Mouse (Mus musculus) embryonic facial prominence, embryonic 13.5 days (tissue): ENCODE results near the gene Gm49384. TPM values are rescaled to one million over a fixed set of nuclear protein-coding genes. Genes with fewer than 3 reads are reported as not detected.

Source experiments
- ATAC-seq: fragments of 200-750 bp; cut with Nextera tagmentation; 2 replicates; pipeline ENCODE4 v1.8.0; 2017; ENCODE audit warnings: low read depth; ENCODE audit not compliant: insufficient number of reproducible peaks, insufficient read depth, low FRiP score, low TSS enrichment
- H3K27ac ChIP-seq: fragments of 300-500 bp; sonication (generic); 2 replicates; pipeline ENCODE4 v1.5.1; 2015; ENCODE audit warnings: moderate library complexity, mild to moderate bottlenecking, inconsistent platforms
- H3K27me3 ChIP-seq: fragments of 300-500 bp; sonication (generic); 2 replicates; pipeline ENCODE4 v1.6.1; 2015; ENCODE audit warnings: mild to moderate bottlenecking, inconsistent platforms
- H3K36me3 ChIP-seq: fragments of 300-500 bp; sonication (generic); 2 replicates; pipeline ENCODE4 v1.6.1; 2015; ENCODE audit warnings: mild to moderate bottlenecking, inconsistent platforms
- H3K4me1 ChIP-seq: fragments of 300-500 bp; sonication (generic); 2 replicates; pipeline ENCODE4 v1.6.1; 2015; ENCODE audit warnings: inconsistent platforms
- H3K4me2 ChIP-seq: fragments of 300-500 bp; sonication (generic); 2 replicates; pipeline ENCODE4 v1.6.1; 2015; ENCODE audit warnings: moderate library complexity, mild to moderate bottlenecking, inconsistent platforms
- H3K4me3 ChIP-seq: fragments of 300-500 bp; sonication (generic); 2 replicates; pipeline ENCODE4 v1.5.1; 2015; ENCODE audit warnings: mild to moderate bottlenecking, inconsistent platforms
- H3K9ac ChIP-seq: fragments of 300-500 bp; sonication (generic); 2 replicates; pipeline ENCODE4 v1.6.1; 2015; ENCODE audit warnings: mild to moderate bottlenecking, inconsistent platforms
- H3K9me3 ChIP-seq: fragments of 300-500 bp; sonication (generic); 2 replicates; pipeline ENCODE4 v1.6.1; 2016; ENCODE audit warnings: inconsistent platforms
- WGBS: fragments of 180-500 bp; shearing (Covaris S2); methylation state at CpG from one replicate; pipeline ENCODE4 v1.1.7; 2015; ENCODE audit warnings: mixed read lengths; 5-methylcytosine and 5-hydroxymethylcytosine counted together
- polyA plus RNA-seq: library from polyadenylated mRNA; unstranded; fragments of >200 nt; fragmentation: Nextera tagmentation; extraction: Ambion mirVana; gene quantifications from 2 replicates; pipeline ENCODE4 v1.2.1, GENCODE M21; 2015

Gm49384 gene
- polyA plus RNA-seq, 1 experiment from 2014 or later: 33.9 TPM

GRCm38 (mm10) chr12:69198164-69198535 is 5.9 kb downstream of the Gm49384 start, which contains the start of gene Dnaaf2:
Gene Dnaaf2 (minus strand): TSS chr12:69198429.
- Histone ChIP-seq H3K27ac (peak within 1 kb of the TSS; percentile 93), H3K27me3 (no peaks in the 10 kb centered on the region), H3K4me2 (peak within 1 kb of the TSS; percentile 95), H3K9ac (peak within 1 kb of the TSS; percentile 93), H3K4me3 (peak within 1 kb of the TSS; percentile 96), H3K4me1 (peaks cover 22% of the 10 kb centered on the region), H3K36me3 (peaks cover 24% of the 10 kb centered on the region), H3K9me3 (no peaks in the 10 kb centered on the region)
- peak; percentile 24 for ATAC-seq
- WGBS: under 1% methylated on average over 18 of the region's 18 CpGs

- Histone ChIP-seq H3K9me3 (no peaks in the 10 kb centered on the region), H3K4me3 (peak overlapping the region; percentile 96), H3K36me3 (peaks cover 22% of the 10 kb centered on the region), H3K27ac (peak overlapping the region; percentile 93), H3K9ac (peak overlapping the region; percentile 93), H3K4me1 (peaks cover 22% of the 10 kb centered on the region), H3K4me2 (peak overlapping the region; percentile 95), H3K27me3 (no peaks in the 10 kb centered on the region)
- WGBS: under 1% methylated on average over 94 of the region's 94 CpGs
- peak; percentile 68 for ATAC-seq
Observed at GRCm38 (mm10) chr12:69197378-69198163, 6.5 kb downstream of the Gm49384 start.

- ATAC-seq: peak; percentile 82
- H3K4me3 ChIP-seq: peak within 1 kb of the TSS; percentile 96
- H3K9me3 ChIP-seq: no peaks in the 10 kb centered on the region
- peaks cover 21% of the 10 kb centered on the region for H3K36me3 ChIP-seq
- peak within 1 kb of the TSS; percentile 93 for H3K9ac ChIP-seq
- H3K4me2 ChIP-seq: peak within 1 kb of the TSS; percentile 95
- H3K4me1 ChIP-seq: peaks cover 22% of the 10 kb centered on the region
- H3K27me3 ChIP-seq: no peaks in the 10 kb centered on the region
- WGBS: under 1% methylated on average over 75 of the region's 75 CpGs
- H3K27ac ChIP-seq: peak within 1 kb of the TSS; percentile 93
Observed at GRCm38 (mm10) chr12:69196444-69197377, 7.4 kb downstream of the Gm49384 start, which contains the start of gene Gm49383. Gene Gm49383 (minus strand): TSS chr12:69197104.

- no peak overlapping the region for H3K4me3 ChIP-seq
- ATAC-seq: no peak
- no peak overlapping the region for H3K4me2 ChIP-seq
- H3K27ac ChIP-seq: no peak overlapping the region
- H3K9ac ChIP-seq: no peak overlapping the region
- peaks cover 10% of the 10 kb centered on the region for H3K4me1 ChIP-seq
- no peaks in the 10 kb centered on the region for H3K9me3 ChIP-seq
- peaks cover 35% of the 10 kb centered on the region for H3K36me3 ChIP-seq
- H3K27me3 ChIP-seq: no peaks in the 10 kb centered on the region
- WGBS: 94% methylated on average over 2 of the region's 2 CpGs
Observed at GRCm38 (mm10) chr12:69192637-69193036, 11.4 kb downstream of the Gm49384 start.

GRCm38 (mm10) chr12:69191396-69191795 is 12.7 kb downstream of the Gm49384 start:
- Histone ChIP-seq H3K27me3 (no peaks in the 10 kb centered on the region), H3K9me3 (no peaks in the 10 kb centered on the region), H3K4me1 (peaks cover 18% of the 10 kb centered on the region), H3K9ac (no peak overlapping the region), H3K4me3 (no peak overlapping the region), H3K4me2 (no peak overlapping the region), H3K27ac (no peak overlapping the region), H3K36me3 (peaks cover 39% of the 10 kb centered on the region)
- ATAC-seq: no peak
- 91% methylated on average over 5 of the region's 5 CpGs for WGBS

- peaks cover 14% of the 10 kb centered on the region for H3K4me1 ChIP-seq
- H3K36me3 ChIP-seq: peaks cover 39% of the 10 kb centered on the region
- H3K27ac ChIP-seq: no peak overlapping the region
- H3K9me3 ChIP-seq: no peaks in the 10 kb centered on the region
- WGBS: 95% methylated on average over 1 of the region's 1 CpGs
- H3K27me3 ChIP-seq: no peaks in the 10 kb centered on the region
- no peak overlapping the region for H3K4me2 ChIP-seq
- H3K4me3 ChIP-seq: no peak overlapping the region
- no peak for ATAC-seq
- H3K9ac ChIP-seq: no peak overlapping the region
Observed at GRCm38 (mm10) chr12:69190522-69190921, 13.5 kb downstream of the Gm49384 start.

- no peaks in the 10 kb centered on the region for H3K9me3 ChIP-seq
- no peak overlapping the region for H3K4me3 ChIP-seq
- no peaks in the 10 kb centered on the region for H3K27me3 ChIP-seq
- H3K4me2 ChIP-seq: no peak overlapping the region
- peaks cover 39% of the 10 kb centered on the region for H3K36me3 ChIP-seq
- no peak overlapping the region for H3K27ac ChIP-seq
- ATAC-seq: no peak
- H3K9ac ChIP-seq: no peak overlapping the region
- 88% methylated on average over 9 of the region's 9 CpGs for WGBS
- peaks cover 16% of the 10 kb centered on the region for H3K4me1 ChIP-seq
Observed at GRCm38 (mm10) chr12:69190074-69190473, 14.0 kb downstream of the Gm49384 start.

GRCm38 (mm10) chr12:69186811-69187471 is 17.1 kb downstream of the Gm49384 start:
- H3K9ac ChIP-seq: 0 out of 2 replicates have a peak overlapping the region, but pooled peaks have one; percentile 11
- no peak overlapping the region for H3K27ac ChIP-seq
- WGBS: 66% methylated on average over 5 of the region's 5 CpGs
- peak overlapping the region; percentile 26; the same call in 1 of the 2 replicates for H3K4me2 ChIP-seq
- peaks cover 40% of the 10 kb centered on the region for H3K36me3 ChIP-seq
- H3K4me3 ChIP-seq: no peak overlapping the region
- ATAC-seq: no peak
- H3K4me1 ChIP-seq: peaks cover 25% of the 10 kb centered on the region
- no peaks in the 10 kb centered on the region for H3K27me3 ChIP-seq
- no peaks in the 10 kb centered on the region for H3K9me3 ChIP-seq

- Histone ChIP-seq H3K27me3 (no peaks in the 10 kb centered on the region), H3K4me2 (peak overlapping the region; percentile 95), H3K4me1 (peaks cover 25% of the 10 kb centered on the region), H3K9ac (peak overlapping the region; percentile 93), H3K27ac (no peak overlapping the region), H3K9me3 (no peaks in the 10 kb centered on the region), H3K4me3 (peak overlapping the region; percentile 87), H3K36me3 (peaks cover 32% of the 10 kb centered on the region)
- no peak for ATAC-seq
- 72% methylated on average over 7 of the region's 7 CpGs for WGBS
Observed at GRCm38 (mm10) chr12:69185371-69185770, 18.7 kb downstream of the Gm49384 start.

- 1% methylated on average over 77 of the region's 86 CpGs for WGBS
- Histone ChIP-seq H3K27ac (peak overlapping the region; percentile 90), H3K27me3 (no peaks in the 10 kb centered on the region), H3K4me3 (peak overlapping the region; percentile 87), H3K9ac (peak overlapping the region; percentile 93), H3K4me1 (peaks cover 25% of the 10 kb centered on the region), H3K9me3 (no peaks in the 10 kb centered on the region), H3K36me3 (peaks cover 24% of the 10 kb centered on the region), H3K4me2 (peak overlapping the region; percentile 95)
- ATAC-seq: peak; percentile 68
Observed at GRCm38 (mm10) chr12:69184342-69185295, 19.4 kb downstream of the Gm49384 start.
